Mouse (Mus musculus) lung, embryonic 14.5 days (tissue): Measurements from ENCODE around the gene Prx. TPM values are rescaled to one million over a fixed set of nuclear protein-coding genes. Genes with fewer than 3 reads are reported as not detected.

Source experiments
- ATAC-seq: fragments of 200-750 bp; cut with Nextera tagmentation; 2 replicates; pipeline ENCODE4 v1.8.0; 2017; ENCODE audit warnings: mild to moderate bottlenecking, moderate TSS enrichment, moderate library complexity; ENCODE audit not compliant: insufficient read depth
- DNase-seq: peaks from one replicate; pipeline ENCODE4 v3.0.0-alpha.2; 2015
- H3K27ac ChIP-seq: fragments of 300-500 bp; sonication (generic); 2 replicates; pipeline ENCODE4 v1.5.1; 2014; ENCODE audit warnings: low read depth, mild to moderate bottlenecking, moderate library complexity
- H3K27me3 ChIP-seq: fragments of 300-500 bp; sonication (generic); 2 replicates; pipeline ENCODE4 v1.6.1; 2014; ENCODE audit warnings: low read length, control low read depth; ENCODE audit not compliant: insufficient read depth
- H3K36me3 ChIP-seq: fragments of 300-500 bp; sonication (generic); 2 replicates; pipeline ENCODE4 v1.6.1; 2014; ENCODE audit warnings: control low read depth; ENCODE audit not compliant: insufficient read depth
- H3K4me1 ChIP-seq: fragments of 300-500 bp; sonication (generic); 2 replicates; pipeline ENCODE4 v1.6.1; 2014; ENCODE audit warnings: antibody characterized with exemption, control low read depth; ENCODE audit not compliant: insufficient read depth
- H3K4me2 ChIP-seq: fragments of 300-500 bp; sonication (generic); 2 replicates; pipeline ENCODE4 v1.6.1; 2014; ENCODE audit warnings: mild to moderate bottlenecking
- H3K4me3 ChIP-seq: fragments of 300-500 bp; sonication (generic); 2 replicates; pipeline ENCODE4 v1.5.1; 2014; ENCODE audit warnings: low read depth, low read length
- H3K9ac ChIP-seq: fragments of 300-500 bp; sonication (generic); 2 replicates; pipeline ENCODE4 v1.6.1; 2014
- H3K9me3 ChIP-seq: fragments of 300-500 bp; sonication (generic); 2 replicates; pipeline ENCODE4 v1.6.1; 2016; ENCODE audit warnings: low read depth, low read length, control low read depth
- CTCF ChIP-seq: IDR thresholded peaks from 2 replicates; pipeline ENCODE4 v1.5.1; 2016; ENCODE audit warnings: antibody characterized with exemption, low read depth
- WGBS: fragments of 180-500 bp; shearing (Covaris S2); extraction: QIAGEN DNeasy Blood & Tissue Kit; methylation state at CpG from one replicate; pipeline ENCODE4 v1.1.7; 2014; 5-methylcytosine and 5-hydroxymethylcytosine counted together
- polyA plus RNA-seq: library from polyadenylated mRNA; unstranded; fragments of >200 nt; fragmentation: Nextera tagmentation; extraction: Ambion mirVana; gene quantifications from 2 replicates; pipeline ENCODE4 v1.2.1, GENCODE M21; 2014

Prx gene
- polyA plus RNA-seq, 1 experiment from 2014 or later: 2.5 TPM

- no peak for ATAC-seq
- Histone ChIP-seq H3K9me3 (no peaks in the 10 kb centered on the region), H3K4me3 (no peak overlapping the region), H3K36me3 (peaks cover 38% of the 10 kb centered on the region; the same call in 1 of the 2 replicates), H3K4me2 (no peak overlapping the region), H3K27ac (no peak overlapping the region), H3K9ac (no peak overlapping the region), H3K4me1 (no peaks in the 10 kb centered on the region), H3K27me3 (no peaks in the 10 kb centered on the region)
- DNase-seq: no peak
- no peak for TF ChIP-seq CTCF
- 89% methylated on average over 9 of the region's 9 CpGs for WGBS
Observed at GRCm38 (mm10) chr7:27532480-27533050, 33.4 kb downstream of the Prx start.

- no peak overlapping the region for H3K4me2 ChIP-seq
- DNase-seq (no peak), ATAC-seq (no peak)
- 68% methylated on average over 2 of the region's 2 CpGs for WGBS
- no peak overlapping the region for H3K27ac ChIP-seq
- peaks cover 47% of the 10 kb centered on the region; the same call in 1 of the 2 replicates for H3K36me3 ChIP-seq
- H3K27me3 ChIP-seq: no peaks in the 10 kb centered on the region
- no peak overlapping the region for H3K9ac ChIP-seq
- no peaks in the 10 kb centered on the region for H3K4me1 ChIP-seq
- H3K4me3 ChIP-seq: no peak overlapping the region
- H3K9me3 ChIP-seq: no peaks in the 10 kb centered on the region
- no peak for TF ChIP-seq CTCF
Observed at GRCm38 (mm10) chr7:27535386-27535785, 36.3 kb downstream of the Prx start.

- ATAC-seq (no peak), DNase-seq (no peak)
- H3K4me2 ChIP-seq: no peak overlapping the region
- no peak overlapping the region for H3K27ac ChIP-seq
- H3K4me3 ChIP-seq: no peak overlapping the region
- H3K36me3 ChIP-seq: peaks cover 51% of the 10 kb centered on the region; the same call in 1 of the 2 replicates
- no peaks in the 10 kb centered on the region for H3K27me3 ChIP-seq
- WGBS: 83% methylated on average over 6 of the region's 6 CpGs
- no peak for TF ChIP-seq CTCF
- H3K4me1 ChIP-seq: no peaks in the 10 kb centered on the region
- no peaks in the 10 kb centered on the region for H3K9me3 ChIP-seq
- no peak overlapping the region for H3K9ac ChIP-seq
Observed at GRCm38 (mm10) chr7:27536618-27537017, 37.5 kb downstream of the Prx start.

GRCm38 (mm10) chr7:27537998-27538397, 38.9 kb downstream of the Prx start:
- Histone ChIP-seq H3K4me3 (no peak overlapping the region), H3K9me3 (no peaks in the 10 kb centered on the region), H3K27ac (no peak overlapping the region), H3K4me2 (no peak overlapping the region), H3K9ac (no peak overlapping the region), H3K36me3 (0 out of 2 replicates have a peak, but pooled peaks cover 40% of the 10 kb centered on the region), H3K4me1 (no peaks in the 10 kb centered on the region), H3K27me3 (no peaks in the 10 kb centered on the region)
- WGBS: 86% methylated on average over 8 of the region's 8 CpGs
- TF ChIP-seq CTCF: no peak
- DNase-seq (no peak), ATAC-seq (no peak)

- no peaks in the 10 kb centered on the region for H3K27me3 ChIP-seq
- no peak overlapping the region for H3K4me3 ChIP-seq
- TF ChIP-seq CTCF: no peak
- H3K9me3 ChIP-seq: no peaks in the 10 kb centered on the region
- DNase-seq: no peak
- 0 out of 2 replicates have a peak, but pooled peaks cover 34% of the 10 kb centered on the region for H3K36me3 ChIP-seq
- no peak overlapping the region for H3K4me2 ChIP-seq
- H3K27ac ChIP-seq: no peak overlapping the region
- no peaks in the 10 kb centered on the region for H3K4me1 ChIP-seq
- WGBS: 90% methylated on average over 2 of the region's 2 CpGs
- ATAC-seq: no peak
- no peak overlapping the region for H3K9ac ChIP-seq
Observed at GRCm38 (mm10) chr7:27538797-27539196, 39.7 kb downstream of the Prx start.

GRCm38 (mm10) chr7:27540521-27540920, 41.4 kb downstream of the Prx start:
- H3K4me1 ChIP-seq: no peaks in the 10 kb centered on the region
- H3K4me3 ChIP-seq: no peak overlapping the region
- no peak overlapping the region for H3K27ac ChIP-seq
- H3K27me3 ChIP-seq: no peaks in the 10 kb centered on the region
- no peak for TF ChIP-seq CTCF
- H3K4me2 ChIP-seq: no peak overlapping the region
- WGBS: 56% methylated on average over 2 of the region's 2 CpGs
- H3K9ac ChIP-seq: no peak overlapping the region
- ATAC-seq (no peak), DNase-seq (no peak)
- 0 out of 2 replicates have a peak, but pooled peaks cover 29% of the 10 kb centered on the region for H3K36me3 ChIP-seq
- no peaks in the 10 kb centered on the region for H3K9me3 ChIP-seq

- H3K27me3 ChIP-seq: no peaks in the 10 kb centered on the region
- TF ChIP-seq CTCF: no peak
- 0 out of 2 replicates have a peak, but pooled peaks cover 26% of the 10 kb centered on the region for H3K36me3 ChIP-seq
- 70% methylated on average over 6 of the region's 6 CpGs for WGBS
- H3K9ac ChIP-seq: no peak overlapping the region
- no peak for ATAC-seq
- no peaks in the 10 kb centered on the region for H3K4me1 ChIP-seq
- no peaks in the 10 kb centered on the region for H3K9me3 ChIP-seq
- no peak for DNase-seq
- H3K4me3 ChIP-seq: no peak overlapping the region
- no peak overlapping the region for H3K27ac ChIP-seq
- no peak overlapping the region for H3K4me2 ChIP-seq
Observed at GRCm38 (mm10) chr7:27540935-27541334, 41.8 kb downstream of the Prx start.

GRCm38 (mm10) chr7:27541431-27541830, 42.3 kb downstream of the Prx start:
- no peak for TF ChIP-seq CTCF
- Histone ChIP-seq H3K4me2 (peak overlapping the region; percentile 89), H3K9me3 (no peaks in the 10 kb centered on the region), H3K27ac (no peak overlapping the region), H3K4me1 (no peaks in the 10 kb centered on the region), H3K4me3 (no peak overlapping the region), H3K9ac (no peak overlapping the region), H3K27me3 (no peaks in the 10 kb centered on the region), H3K36me3 (0 out of 2 replicates have a peak, but pooled peaks cover 21% of the 10 kb centered on the region)
- ATAC-seq (no peak), DNase-seq (no peak)
- 75% methylated on average over 16 of the region's 16 CpGs for WGBS
